In the genomic region with DNA sequence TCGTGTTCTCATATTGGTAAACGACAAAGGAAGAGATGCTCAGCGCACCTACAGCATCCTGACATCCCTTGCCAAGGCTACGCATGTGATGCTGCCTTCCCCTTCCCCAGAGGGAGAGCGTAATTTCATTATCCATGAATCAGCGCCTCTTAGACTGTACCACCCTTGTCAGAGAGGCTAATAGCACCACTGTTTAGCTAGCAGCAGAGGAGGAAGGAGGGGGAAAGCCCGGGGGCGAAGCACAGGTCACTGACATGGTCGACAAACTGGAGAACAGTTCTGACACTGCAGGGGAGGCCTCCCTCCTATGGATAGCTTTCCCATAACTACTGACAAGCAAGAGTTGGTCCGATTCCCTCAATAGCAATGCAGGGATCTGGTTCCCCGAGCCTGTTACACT, we compare ENCODE assay signal across 9 mouse cellular contexts. TPM values are rescaled to one million over a fixed set of nuclear protein-coding genes. Genes with fewer than 3 reads are reported as not detected.
DNase-seq lines count a peak whose midpoint lies in the region; ATAC-seq lines count a peak whose summit lies in the region.
"Had no signal": no experiment of that assay in that cellular context is flagged by ENCODE, and none has a peak within 500 bp of the region (broad histone marks: within the 10 kb centered on the region; RNA-seq: fewer than 3 reads in every experiment).

No protein-coding gene starts in this region.

- H3K27me3 ChIP-seq in embryonic facial prominence, embryonic 10.5 days (replicated peaks; ENCODE audit: low read depth, poor library complexity, severe bottlenecking), result peaks cover 37% of the 10 kb centered on the region
- no peaks in the 10 kb centered on the region for H3K27me3 ChIP-seq in midbrain, embryonic 15.5 days (replicated peaks)
- H3K27me3 ChIP-seq in kidney, embryonic 15.5 days, result peaks cover 40% of the 10 kb centered on the region

- peaks cover 27% of the 10 kb centered on the region for H3K4me1 ChIP-seq in embryonic facial prominence, embryonic 10.5 days
- H3K4me1 ChIP-seq in midbrain, embryonic 15.5 days, result peaks cover 15% of the 10 kb centered on the region
- H3K4me1 ChIP-seq in kidney, embryonic 15.5 days, result peaks cover 22% of the 10 kb centered on the region

- H3K4me2 ChIP-seq in midbrain, embryonic 15.5 days, result peak overlapping the region; percentile 43
- H3K4me2 ChIP-seq in kidney, embryonic 15.5 days, result no peak overlapping the region
- H3K4me2 ChIP-seq: lung, embryonic 14.5 days had no signal

- peak; percentile 31; the same call in 1 of the 2 replicates for ATAC-seq in midbrain, embryonic 15.5 days (replicated peaks)
- ATAC-seq in kidney, embryonic 15.5 days (replicated peaks; ENCODE audit: low FRiP score), result no peak

- H3K27ac ChIP-seq in embryonic facial prominence, embryonic 10.5 days (replicated peaks), result no peak overlapping the region
- H3K27ac ChIP-seq in midbrain, embryonic 15.5 days, result no peak overlapping the region
- no peak overlapping the region for H3K27ac ChIP-seq in kidney, embryonic 15.5 days

- no peaks in the 10 kb centered on the region for H3K9me3 ChIP-seq in embryonic facial prominence, embryonic 10.5 days
- H3K9me3 ChIP-seq in midbrain, embryonic 15.5 days, result no peaks in the 10 kb centered on the region
- H3K9me3 ChIP-seq in kidney, embryonic 15.5 days (replicated peaks), result no peaks in the 10 kb centered on the region

- H3K36me3 ChIP-seq in embryonic facial prominence, embryonic 10.5 days (replicated peaks), result no peaks in the 10 kb centered on the region
- no peaks in the 10 kb centered on the region for H3K36me3 ChIP-seq in midbrain, embryonic 15.5 days (replicated peaks)
- H3K36me3 ChIP-seq in kidney, embryonic 15.5 days, result no peaks in the 10 kb centered on the region

- peak overlapping the region; percentile 16; the same call in 1 of the 2 replicates for H3K9ac ChIP-seq in midbrain, embryonic 15.5 days
- H3K9ac ChIP-seq in kidney, embryonic 15.5 days, result no peak overlapping the region
- H3K9ac ChIP-seq: lung, embryonic 14.5 days had no signal

- H3K4me3 ChIP-seq in embryonic facial prominence, embryonic 10.5 days, result no peak overlapping the region
- H3K4me3 ChIP-seq in midbrain, embryonic 15.5 days, result peak overlapping the region; percentile 25
- H3K4me3 ChIP-seq in kidney, embryonic 15.5 days (replicated peaks), result no peak overlapping the region

- DNase-seq in heart, adult 11 months, result peak; percentile 88
- no peak for DNase-seq in heart, postnatal 4 days
- peak; percentile 72 for DNase-seq in brain, adult 2 months (ENCODE audit: low read depth, low spot score)
- peak; percentile 11 for DNase-seq in embryonic facial prominence, embryonic 10.5 days (ENCODE audit: low spot score)
- DNase-seq in lung, postnatal 36 days, result no peak
- no peak for DNase-seq in ovary, postnatal 36 days (ENCODE audit: low spot score)

- WGBS in embryonic facial prominence, embryonic 10.5 days, result 38% methylated on average over 11 of the region's 11 CpGs
- WGBS in midbrain, embryonic 15.5 days, result 52% methylated on average over 11 of the region's 11 CpGs
- 53% methylated on average over 11 of the region's 11 CpGs for WGBS in kidney, embryonic 15.5 days

RNA-seq across cellular contexts. Expression of a gene that starts 6.3 kb away (rescaled TPM):
- under 1 TPM; 0.14 to 0.36 TPM for total RNA-seq in heart, postnatal 4 days (2021)
- 0.62 and 0.88 TPM in 2 replicates for polyA plus RNA-seq in embryonic facial prominence, embryonic 10.5 days (2016; fragmentation: Nextera tagmentation; extraction: Ambion mirVana)
- 38.1 and 39.0 TPM in 2 replicates for polyA plus RNA-seq in midbrain, embryonic 15.5 days (2015; fragmentation: Nextera tagmentation; extraction: Ambion mirVana)
- polyA plus RNA-seq in kidney, embryonic 15.5 days (2015; fragmentation: Nextera tagmentation; extraction: Ambion mirVana), result 0.61 and 0.71 TPM in 2 replicates

Comparison
In these comparisons a context has a peak if more than half of its experiments do, and no peak if none do; other contexts are left out.
1. DNase-seq: peak in heart, adult 11 months (single experiment), brain, adult 2 months (single experiment) and embryonic facial prominence, embryonic 10.5 days (single experiment); none in heart, postnatal 4 days (single experiment), lung, postnatal 36 days (single experiment) and ovary, postnatal 36 days (single experiment).
2. RNA of a gene that starts 6.3 kb away (polyA plus RNA-seq): 38.1 to 39.0 TPM in midbrain, embryonic 15.5 days; 0.62 to 0.88 TPM in embryonic facial prominence, embryonic 10.5 days and 0.61 to 0.71 TPM in kidney, embryonic 15.5 days; every median in the first group is over 10 times any median in the second.